Mouse (Mus musculus) large intestine, adult 2 months (tissue): ENCODE results near the gene Cd96. TPM values are rescaled to one million over a fixed set of nuclear protein-coding genes. Genes with fewer than 3 reads are reported as not detected.

Experiments
- DNase-seq: peaks from one replicate; pipeline ENCODE4 v3.0.0-alpha.2; 2012; ENCODE audit warnings: low read depth, low spot score
- WGBS: fragments of 180-500 bp; shearing (Covaris S2); methylation state at CpG from one replicate; pipeline ENCODE4 v1.1.7; 2018; 5-methylcytosine and 5-hydroxymethylcytosine counted together
- polyA plus RNA-seq: library from polyadenylated mRNA; depleted of rRNA; stranded (reverse); fragments of >200 nt; gene quantifications from 2 replicates; pipeline ENCODE4 v1.2.3, GENCODE M21; 2012

The Cd96 gene
- polyA plus RNA-seq, 1 experiment = 1.4 TPM

DNA sequence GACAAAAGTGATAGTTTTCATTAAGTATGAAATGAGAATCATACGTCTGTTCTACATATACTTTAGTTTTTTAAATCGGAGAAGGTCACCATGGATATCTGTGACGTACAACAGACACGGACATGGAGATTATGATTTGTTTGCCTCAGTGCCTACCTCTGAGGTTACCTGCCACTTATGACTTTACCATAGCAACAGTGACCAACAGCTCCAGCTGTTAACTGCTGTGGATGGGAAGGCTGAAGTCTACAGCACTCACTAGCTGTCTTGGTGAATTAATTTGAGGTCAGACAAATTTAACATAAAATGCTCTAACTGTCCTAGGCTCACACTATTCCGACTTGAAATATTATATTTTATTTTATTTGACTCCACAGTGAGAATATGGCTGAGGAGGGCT, 56.8 kb downstream of the Cd96 start:
- no peak for DNase-seq
- WGBS = 75% methylated on average over 5 of the region's 5 CpGs

DNA sequence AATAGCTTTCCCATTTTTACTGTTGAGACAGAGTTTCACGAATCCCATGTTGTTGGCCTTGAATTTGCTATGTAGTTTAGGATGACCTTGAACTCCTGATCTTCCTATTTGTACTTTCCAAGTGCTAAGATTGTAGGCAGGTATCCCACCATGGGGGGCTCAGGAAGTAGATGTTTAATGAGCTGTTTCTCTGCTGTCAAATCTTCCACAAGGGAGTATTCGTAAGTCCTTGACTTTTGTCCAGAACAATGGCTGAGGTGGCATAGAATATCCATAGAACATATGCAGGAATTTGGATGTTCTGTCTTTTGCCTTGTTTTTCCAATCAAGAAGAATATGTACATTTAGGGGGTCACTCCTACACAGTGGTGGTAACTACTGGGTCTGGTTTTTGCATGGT, 73.1 kb downstream of the Cd96 start:
- no peak for DNase-seq
- WGBS = 68% methylated on average over 2 of the region's 2 CpGs

DNA sequence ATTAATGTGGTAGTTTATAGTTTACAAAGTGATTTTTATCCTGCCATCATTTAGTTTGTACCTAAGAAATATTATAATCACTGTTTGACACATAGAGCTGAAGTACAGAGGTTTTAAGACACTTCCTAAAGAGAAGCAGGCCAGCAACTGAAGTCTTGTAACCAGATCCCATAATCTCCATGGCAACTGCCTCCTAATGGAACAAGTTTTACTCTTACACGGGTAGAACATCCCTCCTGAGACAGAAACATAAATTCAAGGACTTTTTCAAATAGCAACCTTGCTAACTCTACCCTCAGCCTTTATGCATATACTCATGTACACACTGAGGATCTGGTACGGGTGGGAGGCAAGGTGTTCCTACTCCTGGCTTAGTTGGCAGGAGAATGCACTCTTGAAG, 83.8 kb downstream of the Cd96 start:
- no peak for DNase-seq
- WGBS = 48% methylated on average over 2 of the region's 2 CpGs

DNA sequence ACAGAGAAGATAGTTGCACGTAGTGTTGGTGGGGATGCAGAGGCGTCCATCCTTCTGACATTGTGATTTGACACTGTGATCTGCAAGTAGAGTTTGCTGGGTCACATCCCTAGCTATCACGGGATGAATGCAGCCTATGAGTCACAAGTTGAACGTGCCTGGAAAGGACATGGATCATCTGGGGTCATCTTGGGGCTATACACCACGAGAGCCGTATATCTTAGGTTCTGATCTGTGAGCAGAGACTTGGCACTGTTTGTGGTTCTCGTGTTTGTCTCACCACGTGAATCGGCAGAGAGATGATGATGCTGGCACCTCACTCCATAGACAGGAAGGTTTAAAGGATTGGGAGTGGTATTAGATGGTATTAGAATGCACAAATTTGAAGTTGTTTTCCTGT, 86.2 kb downstream of the Cd96 start:
- WGBS = 62% methylated on average over 9 of the region's 9 CpGs
- no peak for DNase-seq

DNA sequence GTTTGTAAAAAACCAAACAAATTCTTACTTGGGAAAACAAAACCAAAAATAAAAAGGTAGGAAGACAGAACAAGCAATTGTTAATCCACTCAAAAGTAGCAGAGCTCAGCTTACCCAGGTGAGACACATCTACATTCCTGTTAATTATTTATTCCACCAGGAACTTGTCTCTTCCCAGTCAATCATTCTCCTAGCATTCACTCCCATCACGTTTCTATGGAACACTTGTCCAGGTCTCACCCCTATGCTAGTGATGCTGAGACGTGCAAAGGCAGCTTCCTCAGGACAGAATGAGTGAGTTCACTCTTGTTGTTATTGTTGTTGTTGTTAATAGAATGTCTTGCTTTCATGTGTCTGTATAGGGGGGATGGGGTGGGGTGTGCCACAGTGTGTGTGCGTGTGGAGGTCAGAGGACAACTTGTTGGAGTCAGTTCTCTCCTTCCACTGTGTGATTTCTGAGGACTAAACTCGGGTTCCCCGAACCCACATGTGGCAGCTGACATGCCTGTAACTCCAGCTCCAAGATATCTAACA, 97.0 kb downstream of the Cd96 start:
- no peak for DNase-seq
- 39% methylated on average over 5 of the region's 5 CpGs for WGBS

DNA sequence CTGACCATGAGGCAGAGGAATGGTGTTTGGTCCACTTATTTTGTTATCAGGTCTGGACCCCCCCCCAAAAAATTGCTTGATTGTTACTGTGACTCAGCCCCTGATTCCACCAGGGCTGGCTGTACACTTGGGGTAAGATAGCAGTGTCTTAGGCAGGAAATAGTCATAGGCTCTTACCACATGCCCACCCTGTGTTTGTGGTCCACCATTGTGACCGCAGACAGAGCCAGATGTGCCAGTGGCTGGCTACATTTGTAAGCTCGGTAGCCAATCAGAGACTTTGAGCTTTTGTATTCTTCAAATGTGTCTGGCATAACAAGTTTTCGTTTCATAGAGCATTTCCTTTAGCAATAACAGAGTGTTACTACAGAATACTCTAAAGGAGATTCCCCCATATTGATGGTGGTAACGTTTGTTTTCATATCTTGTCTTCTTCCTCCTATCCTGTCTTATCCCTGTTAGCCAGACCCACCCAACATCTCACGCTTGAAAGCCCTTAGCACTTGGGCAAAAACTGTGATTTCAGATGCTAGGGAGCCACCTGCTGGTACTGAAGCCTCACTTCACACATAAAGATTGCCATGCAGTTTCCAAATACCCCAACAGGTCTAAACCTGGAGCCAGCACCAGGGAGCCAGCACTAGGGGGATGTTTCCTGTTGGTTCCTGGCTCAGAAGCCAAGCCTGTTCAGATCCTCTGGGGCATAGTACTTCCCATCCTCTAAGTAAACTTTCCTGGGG, 97.7 kb downstream of the Cd96 start:
- DNase-seq = no peak

DNA sequence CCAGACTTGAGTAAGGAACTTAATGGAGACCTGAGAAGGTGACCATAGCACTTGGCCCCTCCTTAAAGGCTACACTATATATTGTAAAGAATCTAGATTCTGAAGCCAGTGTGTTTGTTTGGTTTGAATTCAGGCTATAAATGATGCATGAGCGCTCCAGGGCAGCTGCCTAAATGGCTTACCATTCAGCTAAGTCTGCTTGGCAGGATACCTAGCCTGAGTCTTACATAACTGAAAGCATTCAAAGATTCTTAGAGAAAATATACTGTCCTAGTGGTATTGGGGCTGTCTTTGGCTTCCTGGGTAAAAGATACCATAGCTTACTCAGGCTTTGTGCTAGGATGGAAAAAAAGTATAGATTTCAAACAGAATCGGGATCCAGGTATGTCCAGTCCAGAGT, 98.7 kb downstream of the Cd96 start:
- no peak for DNase-seq
- 67% methylated on average over 2 of the region's 2 CpGs for WGBS

More for the DNA sequence above, 97.7 kb downstream of the Cd96 start:
- 40% methylated on average over 5 of the region's 5 CpGs for WGBS

DNA sequence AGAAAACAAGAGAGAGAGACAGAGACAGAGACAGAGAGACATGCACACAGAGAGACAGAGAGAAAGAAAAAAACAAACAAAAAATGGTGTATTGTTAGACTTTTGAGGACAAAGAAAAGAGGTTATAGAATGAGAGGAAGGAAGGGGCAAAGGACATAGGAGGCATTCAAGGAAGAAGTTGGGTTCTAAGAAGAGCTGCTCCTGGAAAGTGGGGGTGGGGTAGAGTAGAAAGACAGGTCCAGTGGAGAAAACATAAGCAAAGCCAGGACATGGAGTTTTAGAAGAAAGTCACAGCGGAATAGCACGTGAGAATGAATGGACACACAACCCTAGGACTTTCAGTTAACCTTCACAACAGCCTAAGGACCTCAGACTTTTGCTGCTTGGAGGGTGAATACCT, 99.7 kb downstream of the Cd96 start:
- DNase-seq = no peak
- 77% methylated on average over 2 of the region's 2 CpGs for WGBS

DNA sequence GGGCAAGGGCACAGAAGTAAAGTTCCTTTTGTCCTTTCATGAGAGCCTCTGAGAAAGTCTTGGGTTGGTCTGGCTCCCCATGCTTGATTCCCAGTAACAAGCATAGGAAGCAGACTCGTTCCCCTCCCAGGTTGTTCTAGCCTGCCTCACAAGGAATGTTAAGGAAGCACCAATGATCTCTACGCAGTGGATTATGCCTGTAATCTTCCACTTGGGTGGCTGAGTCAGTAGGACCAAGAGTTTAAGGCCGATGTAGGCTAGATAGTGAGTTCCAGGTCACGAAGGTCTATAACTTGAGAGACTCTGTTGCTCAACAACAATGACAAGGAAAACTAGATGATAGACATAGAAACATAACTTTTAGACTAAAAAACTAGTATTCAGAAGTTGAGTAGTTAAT, 100.3 kb downstream of the Cd96 start:
- 84% methylated on average over 4 of the region's 4 CpGs for WGBS
- DNase-seq = no peak

DNA sequence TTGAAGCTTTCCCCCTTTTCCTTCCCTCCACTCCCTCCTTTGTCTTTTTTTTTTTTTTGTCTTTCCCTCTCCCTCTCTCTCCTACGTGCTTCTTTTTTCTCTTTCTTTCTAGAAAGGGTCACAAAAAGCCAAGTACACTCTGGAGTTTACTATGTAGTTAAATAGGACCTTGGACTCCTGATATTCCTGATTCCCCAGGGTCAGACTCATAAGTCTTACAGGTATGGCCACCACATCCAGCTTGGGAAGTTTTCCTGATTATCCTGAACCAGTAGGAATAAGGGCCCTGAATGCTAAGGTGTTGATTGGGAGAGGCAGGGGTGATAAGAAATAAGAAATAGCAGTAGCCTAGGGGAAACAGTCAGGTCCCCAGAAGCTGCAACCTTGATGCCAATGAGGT, 100.7 kb downstream of the Cd96 start:
- 35% methylated on average over 1 of the region's 1 CpGs for WGBS
- no peak for DNase-seq

DNA sequence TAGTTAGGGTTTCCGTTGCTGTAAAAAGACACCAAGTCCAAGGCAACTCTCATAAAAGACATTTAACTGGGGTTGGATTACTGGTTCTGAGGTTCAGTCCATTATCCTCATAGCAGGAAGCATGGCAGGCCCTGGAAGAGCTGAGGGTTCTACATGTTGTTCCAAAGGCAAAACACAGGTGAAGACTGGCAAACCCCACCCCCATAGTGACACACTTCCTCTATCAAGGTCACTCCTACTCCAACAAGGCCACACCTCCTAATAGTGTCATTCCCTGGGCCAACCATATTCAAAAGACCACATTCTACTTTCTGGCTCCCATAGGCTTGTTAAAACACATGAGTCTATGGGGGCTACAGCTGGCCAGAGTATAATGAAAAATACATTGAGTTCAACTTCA, 108.4 kb downstream of the Cd96 start:
- DNase-seq = no peak
- 37% methylated on average over 1 of the region's 1 CpGs for WGBS

DNA sequence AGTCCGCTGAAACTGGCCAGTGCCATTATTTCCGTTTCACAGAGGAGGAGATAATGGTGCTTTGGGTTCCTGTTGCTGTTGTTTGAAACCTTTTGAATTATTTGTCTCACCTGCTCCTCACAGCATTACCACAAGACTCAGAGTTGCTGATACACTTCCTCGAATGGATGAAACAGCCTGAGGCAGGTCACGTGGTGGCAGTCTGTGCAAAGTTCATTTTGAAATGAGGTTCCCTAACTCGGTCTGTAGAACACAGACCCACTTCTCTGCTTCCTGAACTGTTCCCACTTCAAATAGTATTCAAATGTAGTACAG, 109.2 kb downstream of the Cd96 start:
- 2% methylated on average over 5 of the region's 5 CpGs for WGBS
- no peak for DNase-seq

DNA sequence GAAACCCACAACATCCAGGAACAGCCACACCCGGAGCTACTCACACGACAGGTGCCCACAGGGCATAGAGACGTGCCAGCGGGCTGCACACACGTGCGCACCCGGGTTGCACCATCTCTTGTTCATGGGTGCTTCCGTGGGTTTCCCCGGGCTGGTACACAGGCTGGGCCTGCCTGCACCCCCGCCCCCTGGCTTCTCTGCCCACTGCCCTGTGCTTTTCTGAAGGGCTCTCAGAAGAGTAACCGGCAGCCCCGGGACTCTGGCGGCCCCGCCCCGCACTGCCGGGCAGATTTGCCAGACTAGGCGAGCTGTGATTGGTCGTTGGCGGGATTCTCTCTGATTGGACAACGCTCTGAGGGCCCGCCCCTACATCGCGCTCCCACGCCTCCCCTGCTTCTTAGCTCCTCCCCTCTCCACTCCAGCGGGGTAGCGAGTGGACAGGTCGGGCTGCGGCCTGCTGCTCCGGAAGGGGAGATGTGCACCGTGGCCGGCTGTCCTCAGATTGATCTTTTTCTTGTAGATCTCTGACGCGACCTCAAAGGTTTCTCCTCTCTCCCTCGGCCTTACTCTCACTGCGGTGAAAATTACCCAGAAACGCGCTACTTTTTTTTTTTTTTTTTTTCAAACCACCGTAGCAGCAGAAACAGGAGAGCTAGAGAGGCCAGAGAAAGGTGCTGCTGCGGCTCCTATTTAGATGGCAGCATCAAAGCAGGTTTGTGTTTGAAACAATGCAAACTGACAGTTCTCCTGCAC, 109.7 kb downstream of the Cd96 start, which contains the start of gene Plcxd2:
TSS of gene Plcxd2 (minus strand) at position 66 of the 753 bp plus-strand sequence.
- DNase-seq = peak; percentile 85
- under 1% methylated on average over 39 of the region's 39 CpGs for WGBS

DNA sequence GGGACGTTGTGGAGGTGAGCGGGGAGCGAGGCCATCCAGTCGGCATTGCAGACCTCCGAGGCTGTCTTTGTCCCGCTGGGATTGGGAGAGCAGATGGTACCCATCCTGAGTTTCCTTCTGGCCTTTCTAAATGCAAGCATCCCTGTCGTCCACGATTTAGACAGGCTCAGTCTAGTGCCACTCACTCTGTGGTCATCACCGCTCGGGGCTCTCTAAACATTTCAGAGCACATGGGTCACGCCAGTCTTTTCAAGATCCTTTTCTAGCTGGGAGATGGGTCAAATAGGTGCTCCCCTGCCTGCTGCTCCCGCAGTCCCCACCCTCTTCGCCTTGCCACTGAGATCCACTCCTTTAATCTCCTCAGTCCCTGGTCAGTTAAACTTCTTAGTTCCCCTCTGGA, 110.3 kb downstream of the Cd96 start:
- DNase-seq = no peak
- 2% methylated on average over 13 of the region's 13 CpGs for WGBS

DNA sequence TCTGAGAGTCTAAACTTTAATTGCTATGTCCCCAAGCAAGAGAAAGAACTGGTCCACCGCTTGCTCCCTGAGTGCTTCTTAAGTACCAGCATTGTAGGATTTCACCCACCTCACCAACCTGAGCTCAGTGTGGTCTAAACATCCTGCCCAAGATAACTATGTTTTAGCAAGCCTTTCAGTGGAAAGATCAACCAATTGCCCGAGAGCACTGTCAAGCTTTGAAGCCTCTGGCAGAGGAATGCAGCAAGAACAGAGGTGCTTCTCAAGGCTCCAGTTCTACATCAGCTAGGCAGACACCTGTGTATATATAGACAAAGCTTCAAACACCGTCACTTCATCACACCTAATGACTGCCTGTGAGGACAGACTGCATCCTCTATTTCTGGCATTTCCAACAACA, 111.3 kb downstream of the Cd96 start:
- 63% methylated on average over 3 of the region's 3 CpGs for WGBS
- no peak for DNase-seq

DNA sequence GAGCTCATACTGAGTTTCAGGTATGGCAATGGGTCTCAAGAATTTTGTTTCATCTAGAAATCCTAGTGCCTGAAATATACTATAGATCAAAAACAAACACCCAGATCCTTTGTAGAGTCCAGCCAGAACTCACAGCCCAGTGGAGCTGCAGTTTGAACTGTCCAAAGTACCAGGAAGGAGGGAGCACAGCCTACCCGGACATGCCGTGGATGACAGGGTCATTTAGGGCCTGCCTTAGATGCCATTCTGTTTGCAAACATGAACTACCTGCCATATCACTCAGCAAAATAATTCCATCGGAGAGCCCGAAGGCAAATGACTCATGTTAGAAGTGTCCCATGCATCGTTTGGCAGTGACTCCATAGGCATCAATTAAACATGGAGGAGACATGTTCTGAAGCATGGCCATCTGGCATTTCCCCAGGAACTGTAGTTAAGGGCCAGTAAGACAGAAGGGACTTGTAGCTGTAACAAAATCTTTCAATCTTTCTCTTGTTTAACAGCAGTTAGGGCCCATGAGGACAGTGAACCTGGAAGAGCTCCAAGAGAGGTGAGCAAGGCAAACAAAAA, 111.9 kb downstream of the Cd96 start:
- whole genome bisulfite sequencing = 24% methylated on average over 5 of the region's 5 CpGs

DNA sequence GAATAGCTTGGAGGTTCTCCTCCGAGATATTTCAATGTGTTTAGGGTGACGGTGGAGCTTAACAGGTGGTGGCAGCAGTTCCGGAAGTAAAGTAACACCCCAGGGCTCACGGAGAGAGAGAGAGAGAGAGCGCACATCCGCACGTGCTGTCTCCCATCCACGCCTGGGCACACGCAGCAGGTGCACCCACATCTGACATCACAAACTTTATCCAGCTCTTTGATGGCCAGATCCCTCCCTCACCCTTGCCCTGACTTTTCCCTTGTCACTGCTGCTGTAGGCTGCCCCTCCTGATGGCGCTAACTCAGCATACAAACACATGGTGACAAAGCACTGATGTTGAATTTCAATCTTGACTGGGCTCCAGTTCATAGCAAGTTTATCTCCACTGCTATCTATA, 113.8 kb downstream of the Cd96 start:
- 83% methylated on average over 10 of the region's 10 CpGs for WGBS
- DNase-seq = no peak

More for the DNA sequence above, 111.9 kb downstream of the Cd96 start:
- DNase-seq = no peak

DNA sequence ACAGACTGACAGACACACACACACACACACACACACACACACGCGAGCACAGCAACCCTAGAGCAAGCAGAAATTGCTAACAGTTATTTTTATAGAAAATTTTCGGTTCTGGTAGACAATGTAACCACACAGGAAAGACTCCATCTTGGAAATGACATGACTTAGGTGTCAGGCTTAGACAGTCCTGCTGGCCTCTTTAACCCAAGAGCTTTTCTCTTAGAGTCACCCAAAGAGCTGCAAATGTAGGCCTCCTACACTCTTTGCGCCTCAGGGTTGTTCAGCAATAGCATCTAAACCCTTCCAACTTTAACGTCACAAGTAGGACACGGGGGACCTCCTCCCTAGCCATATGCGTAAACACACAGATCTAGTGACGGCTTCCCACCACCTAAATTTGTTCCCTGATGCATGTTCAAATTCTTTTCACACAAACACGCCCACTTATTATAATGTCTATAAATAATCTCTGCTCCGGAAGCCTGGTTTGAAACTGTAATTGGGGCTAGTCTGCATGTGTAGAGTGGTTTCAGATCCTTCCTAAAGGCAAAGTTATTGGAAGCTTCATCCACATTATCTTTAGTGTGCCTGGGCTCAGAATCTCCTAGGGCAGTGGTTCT, 118.4 kb downstream of the Cd96 start:
- DNase-seq = no peak
- 84% methylated on average over 10 of the region's 10 CpGs for WGBS

DNA sequence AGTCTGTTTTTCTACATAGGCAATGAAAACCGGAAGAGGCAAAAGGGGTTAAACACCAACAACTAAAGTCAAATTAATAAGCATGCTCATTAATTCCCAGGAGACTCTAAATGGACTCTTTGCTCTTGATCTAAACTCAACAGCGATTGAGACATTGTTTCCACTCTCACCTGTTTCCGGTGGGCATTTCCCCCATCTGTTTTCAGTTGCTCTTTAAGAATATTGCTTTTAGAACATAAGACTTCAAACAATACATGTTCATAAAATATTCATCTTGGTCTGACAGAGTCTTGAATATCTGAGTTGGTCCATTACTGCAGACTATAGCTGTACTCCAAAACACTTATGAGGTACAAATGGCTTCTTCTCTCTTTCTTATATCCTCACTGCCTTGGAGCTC, 119.1 kb downstream of the Cd96 start:
- DNase-seq = no peak
- 85% methylated on average over 3 of the region's 3 CpGs for WGBS

DNA sequence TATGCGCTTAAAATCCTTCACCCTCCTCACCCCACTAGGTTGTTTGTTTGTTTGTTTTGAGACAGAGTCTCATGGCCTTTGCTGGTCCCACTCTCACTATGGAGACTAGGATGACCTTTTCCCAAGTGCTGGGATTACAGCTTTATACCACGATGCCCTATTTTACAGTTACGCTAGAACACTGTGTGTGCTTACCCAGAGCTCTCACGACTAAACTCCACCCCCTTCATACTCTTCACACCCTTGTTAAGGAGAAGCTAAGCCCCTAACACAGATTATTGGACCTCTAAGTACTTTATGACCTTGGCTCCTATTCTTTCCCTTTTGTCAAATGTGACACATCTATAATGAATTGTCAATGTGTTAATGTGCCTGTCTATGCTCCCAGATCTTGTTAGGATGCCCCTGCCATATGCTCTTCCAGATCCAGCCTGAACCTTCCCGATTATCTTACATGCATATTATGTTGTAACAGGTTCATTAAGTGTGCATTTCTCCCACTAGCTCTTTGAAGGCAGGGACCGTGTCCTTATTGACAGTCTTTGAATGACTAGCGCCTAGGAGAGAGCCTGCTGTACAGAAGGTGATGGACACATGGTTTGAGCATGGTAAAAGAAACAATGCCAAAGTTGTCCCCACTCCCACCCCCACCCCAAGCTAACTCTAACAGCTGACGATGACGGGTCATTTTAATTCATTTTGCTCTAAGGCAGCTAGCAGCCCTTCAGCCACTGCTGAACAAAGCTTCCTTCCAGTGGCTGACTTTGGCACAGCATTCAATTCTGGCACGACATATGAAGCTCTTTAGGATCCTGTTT, 120.5 kb downstream of the Cd96 start:
- WGBS = 67% methylated on average over 10 of the region's 10 CpGs
- DNase-seq = no peak
